Mouse (Mus musculus) lung, postnatal 0 days (tissue): ENCODE results near the gene Obox6. TPM values are rescaled to one million over a fixed set of nuclear protein-coding genes. Genes with fewer than 3 reads are reported as not detected.

Experiments used
- ATAC-seq: fragments of 200-750 bp; cut with Nextera tagmentation; 2 replicates; pipeline ENCODE4 v1.8.0; 2017; ENCODE audit warnings: moderate library complexity
- DNase-seq: peaks from one replicate; pipeline ENCODE4 v3.0.0-alpha.2; 2016; ENCODE audit warnings: low spot score
- H3K27ac ChIP-seq: fragments of 300-500 bp; sonication (generic); 2 replicates; pipeline ENCODE4 v1.5.1; 2014; ENCODE audit warnings: antibody characterized with exemption, mild to moderate bottlenecking, low read length, mixed read lengths
- H3K27me3 ChIP-seq: fragments of 300-500 bp; sonication (generic); replicated peaks from 2 replicates; pipeline ENCODE4 v1.6.1; 2014; ENCODE audit warnings: low read length, mixed read lengths; ENCODE audit not compliant: insufficient read depth
- H3K36me3 ChIP-seq: fragments of 300-500 bp; sonication (generic); 2 replicates; pipeline ENCODE4 v1.6.1; 2014; ENCODE audit warnings: low read length, mixed read lengths; ENCODE audit not compliant: insufficient read depth
- H3K4me1 ChIP-seq: fragments of 300-500 bp; sonication (generic); 2 replicates; pipeline ENCODE4 v1.6.1; 2014; ENCODE audit warnings: antibody characterized with exemption, low read depth, low read length, mixed read lengths; ENCODE audit not compliant: insufficient read depth
- H3K4me2 ChIP-seq: fragments of 300-500 bp; sonication (generic); replicated peaks from 2 replicates; pipeline ENCODE4 v1.6.1; 2014; ENCODE audit warnings: low read depth, mild to moderate bottlenecking, low read length, moderate library complexity, mixed read lengths
- H3K4me3 ChIP-seq: fragments of 300-500 bp; sonication (generic); 2 replicates; pipeline ENCODE4 v1.5.1; 2014; ENCODE audit warnings: low read depth, low read length
- H3K9ac ChIP-seq: fragments of 300-500 bp; sonication (generic); replicated peaks from 2 replicates; pipeline ENCODE4 v1.6.1; 2014; ENCODE audit warnings: low read depth, mild to moderate bottlenecking
- H3K9me3 ChIP-seq: fragments of 300-500 bp; sonication (generic); 2 replicates; pipeline ENCODE4 v1.6.1; 2016; ENCODE audit warnings: low read length, mixed read lengths
- CTCF ChIP-seq: IDR thresholded peaks from 2 replicates; pipeline ENCODE4 v1.5.1; 2016; ENCODE audit warnings: antibody characterized with exemption, mild to moderate bottlenecking
- EP300 ChIP-seq: IDR thresholded peaks from 2 replicates; pipeline ENCODE4 v1.6.1; 2016; ENCODE audit warnings: antibody characterized with exemption, mild to moderate bottlenecking, control low read depth
- WGBS: fragments of 180-500 bp; shearing (Covaris S2); extraction: QIAGEN DNeasy Blood & Tissue Kit; methylation state at CpG from one replicate; pipeline ENCODE4 v1.1.7; 2014; 5-methylcytosine and 5-hydroxymethylcytosine counted together
- polyA plus RNA-seq: library from polyadenylated mRNA; unstranded; fragments of >200 nt; fragmentation: Nextera tagmentation; extraction: Ambion mirVana; gene quantifications from 2 replicates; pipeline ENCODE4 v1.2.1, GENCODE M21; 2015

Gene Obox6
- polyA plus RNA-seq, 1 experiment from 2014 or later, result not detected

- no peaks in the 10 kb centered on the region for H3K4me1 ChIP-seq
- H3K27me3 ChIP-seq, result no peaks in the 10 kb centered on the region
- no peaks in the 10 kb centered on the region for H3K36me3 ChIP-seq
- H3K9ac ChIP-seq, result no peak overlapping the region
- DNase-seq, result no peak
- H3K4me3 ChIP-seq, result no peak overlapping the region
- TF ChIP-seq CTCF (peak; percentile 22; the same call in 1 of the 2 replicates), EP300 (no peak)
- no peak overlapping the region for H3K4me2 ChIP-seq
- no peaks in the 10 kb centered on the region for H3K9me3 ChIP-seq
- H3K27ac ChIP-seq, result no peak overlapping the region
- no peak for ATAC-seq
- WGBS, result 36% methylated on average over 2 of the region's 2 CpGs
These were observed 20.2 kb upstream of the Obox6 start for GRCm38 (mm10) chr7:15859657-15860056.

Other genes with a start within 250 kb of the Obox6 start
- gene Obox3, start 199.8 kb downstream of the Obox6 start, polyA plus RNA-seq, result not detected in 2 replicates
- not detected in 2 replicates for gene Obox5, start 89.5 kb downstream of the Obox6 start, polyA plus RNA-seq
- gene Crx, start 40.3 kb upstream of the Obox6 start, polyA plus RNA-seq, result not detected in 2 replicates
- gene Crxos, start 42.9 kb upstream of the Obox6 start, polyA plus RNA-seq, result not detected in 2 replicates
- 552 and 558 TPM in 2 replicates for gene Selenow, start 82.7 kb upstream of the Obox6 start, polyA plus RNA-seq
- 196 and 204 TPM in 2 replicates for gene Nop53, start 106.4 kb upstream of the Obox6 start, polyA plus RNA-seq
- gene Ehd2, start 127.9 kb upstream of the Obox6 start, polyA plus RNA-seq, result 92.2 and 113 TPM in 2 replicates
- 2.3 and 3.1 TPM in 2 replicates for gene Bicra, start 208.2 kb upstream of the Obox6 start, polyA plus RNA-seq
- not detected in 2 replicates for gene Zfp541, start 222.1 kb upstream of the Obox6 start, polyA plus RNA-seq